Mouse (Mus musculus) olfactory bulb, adult 2 months (tissue): ENCODE results near the gene Map1lc3b.

ENCODE experiments used
- CTCF ChIP-seq: fragments of 200-500 bp; IDR thresholded peaks from 2 replicates; pipeline ENCODE4 v1.5.1; 2012; ENCODE audit warnings: low read depth, mild to moderate bottlenecking, low read length, moderate library complexity; ENCODE audit not compliant: insufficient read depth
- POLR2A ChIP-seq: fragments of 200-500 bp; IDR thresholded peaks from 2 replicates; pipeline ENCODE4 v1.6.1; 2012; ENCODE audit warnings: mild to moderate bottlenecking, low read depth, low read length, moderate library complexity; ENCODE audit not compliant: insufficient read depth

- TF ChIP-seq POLR2A = no peak
- no peak for TF ChIP-seq CTCF
These were observed 26.5 kb upstream of the Map1lc3b start for GRCm38 (mm10) chr8:121563701-121564100.
